Mouse (Mus musculus) liver, embryonic 12.5 days (tissue): Measurements from ENCODE around the gene Fcgbp. TPM values are rescaled to one million over a fixed set of nuclear protein-coding genes. Genes with fewer than 3 reads are reported as not detected.

Experiments used
- ATAC-seq: fragments of 200-750 bp; cut with Nextera tagmentation; 2 replicates; pipeline ENCODE4 v1.8.0; 2017; ENCODE audit warnings: moderate number of reproducible peaks, mild to moderate bottlenecking, moderate library complexity
- H3K27ac ChIP-seq: fragments of 300-500 bp; sonication (generic); 2 replicates; pipeline ENCODE4 v1.5.1; 2016; ENCODE audit warnings: mild to moderate bottlenecking
- H3K27me3 ChIP-seq: fragments of 300-500 bp; sonication (generic); replicated peaks from 2 replicates; pipeline ENCODE4 v1.6.1; 2016; ENCODE audit warnings: mild to moderate bottlenecking, moderate library complexity
- H3K36me3 ChIP-seq: fragments of 300-500 bp; sonication (generic); 2 replicates; pipeline ENCODE4 v1.6.1; 2016; ENCODE audit warnings: mild to moderate bottlenecking, moderate library complexity
- H3K4me1 ChIP-seq: fragments of 300-500 bp; sonication (generic); 2 replicates; pipeline ENCODE4 v1.6.1; 2016
- H3K4me2 ChIP-seq: fragments of 300-500 bp; sonication (generic); 2 replicates; pipeline ENCODE4 v1.6.1; 2016; ENCODE audit warnings: mild to moderate bottlenecking, moderate library complexity
- H3K4me3 ChIP-seq: fragments of 300-500 bp; sonication (generic); 2 replicates; pipeline ENCODE4 v1.5.1; 2016; ENCODE audit warnings: mild to moderate bottlenecking, moderate library complexity
- H3K9ac ChIP-seq: fragments of 300-500 bp; sonication (generic); 2 replicates; pipeline ENCODE4 v1.6.1; 2016; ENCODE audit warnings: mild to moderate bottlenecking, moderate library complexity
- H3K9me3 ChIP-seq: fragments of 300-500 bp; sonication (generic); replicated peaks from 2 replicates; pipeline ENCODE4 v1.6.1; 2016; ENCODE audit warnings: mild to moderate bottlenecking, moderate library complexity
- WGBS: fragments of 180-500 bp; shearing (Covaris S2); methylation state at CpG from one replicate; pipeline ENCODE4 v1.1.7; 2016; ENCODE audit not compliant: insufficient replicate concordance; 5-methylcytosine and 5-hydroxymethylcytosine counted together
- polyA plus RNA-seq: library from polyadenylated mRNA; unstranded; fragments of >200 nt; fragmentation: Nextera tagmentation; extraction: Ambion mirVana; gene quantifications from 2 replicates; pipeline ENCODE4 v1.2.1, GENCODE M21; 2016

Gene Fcgbp
- polyA plus RNA-seq = 0.06 and 0.35 TPM in 2 replicates

DNA sequence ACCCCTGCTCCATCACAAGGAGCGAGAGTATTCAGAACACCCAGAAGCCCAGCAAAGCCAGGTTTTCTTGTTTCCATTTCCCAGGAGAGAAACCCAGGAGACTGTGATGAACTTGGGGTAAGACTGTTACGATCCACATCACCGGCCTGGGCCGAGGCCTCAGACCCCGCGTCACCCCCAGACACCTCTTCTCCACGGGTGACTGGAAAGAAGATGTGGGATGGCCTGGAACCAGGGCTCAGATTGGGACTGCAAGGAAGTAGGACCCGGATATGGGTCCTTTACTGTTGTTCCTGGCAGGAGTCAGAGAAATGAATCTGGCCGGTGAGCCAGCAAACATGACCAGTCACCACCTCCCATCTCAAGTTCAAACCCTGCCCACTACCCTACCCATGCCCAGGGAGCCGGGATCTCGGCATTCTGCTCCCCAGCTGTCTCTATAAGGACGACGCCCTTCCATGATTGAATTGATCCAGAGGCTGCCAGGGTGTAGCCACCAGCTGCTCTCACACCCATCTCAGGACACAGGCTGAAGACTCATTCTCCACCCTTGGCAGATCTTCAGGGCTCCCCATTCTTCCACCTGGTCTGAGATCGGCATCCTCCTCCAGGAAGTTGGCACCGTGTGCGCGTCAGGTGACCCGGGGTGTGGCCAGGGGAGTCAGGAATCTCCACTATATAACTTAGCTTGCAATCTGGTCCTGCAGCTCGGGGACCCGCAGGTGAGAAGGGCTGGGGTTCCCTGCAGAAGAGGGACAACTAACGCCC lies at the start of gene Fcgbp:
Fcgbp (plus strand) TSS at position 706 of the 768 bp plus-strand sequence.
- Histone ChIP-seq H3K4me1 (no peaks in the 10 kb centered on the region), H3K9ac (no peak within 1 kb of the TSS), H3K9me3 (no peaks in the 10 kb centered on the region), H3K4me2 (no peak within 1 kb of the TSS), H3K36me3 (no peaks in the 10 kb centered on the region), H3K4me3 (no peak within 1 kb of the TSS), H3K27ac (no peak within 1 kb of the TSS), H3K27me3 (no peaks in the 10 kb centered on the region; the same call in 1 of the 2 replicates)
- 77% methylated on average over 21 of the region's 21 CpGs for WGBS
- ATAC-seq = no peak

DNA sequence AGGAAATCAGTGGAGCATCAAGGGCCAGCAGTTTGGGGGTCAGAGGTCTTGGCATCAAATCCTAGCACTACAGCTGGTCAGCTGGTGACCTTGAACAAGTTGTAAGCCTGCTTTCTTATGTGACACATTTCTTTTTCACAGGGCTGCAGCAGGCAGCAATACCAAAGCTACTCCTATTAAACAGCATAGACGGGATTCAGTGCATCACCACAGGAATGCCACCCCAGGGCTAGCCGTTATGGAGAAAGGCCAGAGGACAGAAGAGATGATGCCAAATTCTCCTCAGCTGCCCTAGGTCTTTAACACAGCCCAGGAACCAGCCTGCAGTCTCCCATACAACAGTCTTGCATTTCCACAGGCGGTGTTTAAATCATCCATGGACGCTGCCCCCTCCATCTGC lies 26.5 kb upstream of the Fcgbp start:
- Histone ChIP-seq H3K4me1 (peaks cover 15% of the 10 kb centered on the region), H3K36me3 (peaks cover 95% of the 10 kb centered on the region), H3K4me2 (no peak overlapping the region), H3K27ac (no peak overlapping the region), H3K9ac (no peak overlapping the region), H3K27me3 (no peaks in the 10 kb centered on the region), H3K4me3 (no peak overlapping the region), H3K9me3 (no peaks in the 10 kb centered on the region)
- no peak for ATAC-seq
- WGBS = 90% methylated on average over 4 of the region's 4 CpGs

- Histone ChIP-seq H3K27me3 (0 out of 2 replicates have a peak, but pooled peaks cover 3% of the 10 kb centered on the region), H3K9me3 (no peaks in the 10 kb centered on the region), H3K4me1 (peaks cover 21% of the 10 kb centered on the region), H3K4me3 (peak within 1 kb of the TSS; percentile 90), H3K4me2 (peak within 1 kb of the TSS; percentile 84), H3K9ac (peak within 1 kb of the TSS; percentile 88), H3K36me3 (peaks cover 43% of the 10 kb centered on the region), H3K27ac (peak within 1 kb of the TSS; percentile 68; the same call in 1 of the 2 replicates)
- WGBS = under 1% methylated on average over 52 of the region's 52 CpGs
- peak; percentile 96 for ATAC-seq
Measured at GRCm38 (mm10) chr7:28049476-28050409, 21.3 kb upstream of the Fcgbp start, which contains the start of gene Psmc4. Gene Psmc4 (minus strand): TSS chr7:28050101.

- no peaks in the 10 kb centered on the region for H3K9me3 ChIP-seq
- peaks cover 34% of the 10 kb centered on the region for H3K36me3 ChIP-seq
- H3K27ac ChIP-seq = no peak overlapping the region
- H3K9ac ChIP-seq = peak overlapping the region; percentile 39
- H3K27me3 ChIP-seq = peaks cover 9% of the 10 kb centered on the region; the same call in 1 of the 2 replicates
- no peak for ATAC-seq
- peaks cover 21% of the 10 kb centered on the region for H3K4me1 ChIP-seq
- peak overlapping the region; percentile 84 for H3K4me2 ChIP-seq
- WGBS = 52% methylated on average over 17 of the region's 17 CpGs
- H3K4me3 ChIP-seq = peak overlapping the region; percentile 90
Measured at GRCm38 (mm10) chr7:28050584-28050983, 20.5 kb upstream of the Fcgbp start.

GRCm38 (mm10) chr7:28053046-28053930 lies 17.7 kb upstream of the Fcgbp start:
- H3K4me3 ChIP-seq = no peak overlapping the region
- no peak overlapping the region for H3K27ac ChIP-seq
- 73% methylated on average over 6 of the region's 6 CpGs for WGBS
- no peak for ATAC-seq
- H3K9me3 ChIP-seq = no peaks in the 10 kb centered on the region
- no peak overlapping the region for H3K4me2 ChIP-seq
- H3K9ac ChIP-seq = no peak overlapping the region
- H3K36me3 ChIP-seq = peaks cover 7% of the 10 kb centered on the region
- H3K27me3 ChIP-seq = peaks cover 9% of the 10 kb centered on the region; the same call in 1 of the 2 replicates
- peaks cover 18% of the 10 kb centered on the region for H3K4me1 ChIP-seq

GRCm38 (mm10) chr7:28059972-28060371 lies 11.1 kb upstream of the Fcgbp start:
- H3K27me3 ChIP-seq = peaks cover 12% of the 10 kb centered on the region; the same call in 1 of the 2 replicates
- no peak overlapping the region for H3K4me3 ChIP-seq
- ATAC-seq = no peak
- 0 out of 2 replicates have a peak, but pooled peaks cover 5% of the 10 kb centered on the region for H3K9me3 ChIP-seq
- H3K4me2 ChIP-seq = no peak overlapping the region
- no peak overlapping the region for H3K27ac ChIP-seq
- H3K9ac ChIP-seq = no peak overlapping the region
- no peaks in the 10 kb centered on the region for H3K36me3 ChIP-seq
- WGBS = 86% methylated on average over 1 of the region's 1 CpGs
- H3K4me1 ChIP-seq = no peaks in the 10 kb centered on the region

DNA sequence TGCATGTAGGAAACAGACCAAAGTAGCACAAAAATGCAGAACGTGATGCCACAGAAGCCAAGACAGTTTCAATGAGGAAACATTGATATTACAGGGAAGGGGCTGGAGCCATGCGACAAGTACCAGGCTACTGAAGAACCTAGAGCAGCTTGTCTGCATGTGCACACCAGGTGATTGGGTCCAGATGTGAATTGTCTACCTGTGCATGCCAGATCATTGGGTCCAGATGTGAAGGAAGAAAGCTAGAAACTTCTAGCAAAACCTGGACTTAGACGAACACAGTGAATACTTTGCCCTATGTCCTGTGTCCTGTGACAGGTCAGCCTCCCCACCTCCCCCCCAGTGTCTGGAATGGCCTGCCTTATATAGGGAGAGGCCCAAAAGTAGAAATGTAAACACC lies 2.4 kb upstream of the Fcgbp start:
- Histone ChIP-seq H3K9me3 (no peaks in the 10 kb centered on the region), H3K4me2 (no peak overlapping the region), H3K9ac (no peak overlapping the region), H3K36me3 (no peaks in the 10 kb centered on the region), H3K4me1 (no peaks in the 10 kb centered on the region), H3K4me3 (no peak overlapping the region), H3K27me3 (no peaks in the 10 kb centered on the region; the same call in 1 of the 2 replicates), H3K27ac (no peak overlapping the region)
- ATAC-seq = no peak
- 64% methylated on average over 3 of the region's 3 CpGs for WGBS

DNA sequence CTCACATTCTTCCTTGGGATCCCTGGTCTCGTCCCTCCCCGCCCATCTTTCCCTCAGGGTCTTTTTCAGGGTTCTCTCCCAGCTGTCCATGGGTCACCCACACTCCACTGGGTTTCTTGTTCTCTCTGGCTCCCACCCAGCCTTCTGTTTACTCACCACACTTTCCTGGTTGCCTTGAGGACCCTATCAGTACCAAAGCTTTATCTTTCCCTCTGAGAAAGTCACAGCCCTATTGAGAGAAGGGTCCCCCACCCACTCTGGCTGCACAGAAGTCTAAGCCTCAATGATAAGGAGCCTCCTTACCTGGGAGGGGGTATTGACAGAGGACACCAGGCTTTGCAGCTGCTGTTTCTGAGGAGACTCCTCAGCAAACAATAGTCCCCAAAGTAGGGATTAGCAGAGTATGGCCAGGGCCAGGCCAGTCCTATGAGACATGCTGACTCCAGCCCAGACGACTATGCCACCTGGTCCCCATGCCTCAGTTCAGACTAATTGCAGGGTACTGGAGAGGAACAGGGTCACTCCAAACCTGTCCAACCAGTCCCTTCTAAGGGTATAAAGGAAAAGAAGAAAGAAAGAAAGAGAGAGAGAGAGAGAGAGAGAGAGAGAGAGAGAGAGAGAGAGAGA lies 1.4 kb upstream of the Fcgbp start:
- Histone ChIP-seq H3K9ac (no peak overlapping the region), H3K36me3 (no peaks in the 10 kb centered on the region), H3K27ac (no peak overlapping the region), H3K27me3 (no peaks in the 10 kb centered on the region; the same call in 1 of the 2 replicates), H3K4me1 (no peaks in the 10 kb centered on the region), H3K9me3 (no peaks in the 10 kb centered on the region), H3K4me3 (no peak overlapping the region), H3K4me2 (no peak overlapping the region)
- 37% methylated on average over 3 of the region's 3 CpGs for WGBS
- ATAC-seq = no peak

DNA sequence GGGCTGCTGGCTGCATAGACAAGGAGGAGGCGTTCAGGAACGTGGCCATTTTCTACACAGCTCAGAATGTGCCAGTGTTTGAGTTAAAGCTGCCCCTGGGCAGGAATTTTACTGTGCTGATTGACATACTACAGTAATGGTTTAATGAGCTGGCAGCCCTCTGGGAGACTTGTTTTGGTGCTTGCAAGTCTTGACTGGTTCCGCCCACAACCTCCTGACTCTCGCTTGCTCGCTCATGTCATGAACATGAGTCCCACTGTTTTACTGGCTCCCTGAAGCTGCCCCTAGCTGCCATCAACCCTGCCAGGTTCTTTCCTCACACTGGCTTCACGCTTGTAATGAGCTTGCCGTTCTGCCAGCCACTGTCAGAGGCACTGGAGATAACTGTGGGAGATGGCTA lies 13.2 kb downstream of the Fcgbp start:
- WGBS = 59% methylated on average over 7 of the region's 7 CpGs
- Histone ChIP-seq H3K4me1 (no peaks in the 10 kb centered on the region), H3K27ac (no peak overlapping the region), H3K36me3 (no peaks in the 10 kb centered on the region), H3K4me3 (no peak overlapping the region), H3K4me2 (no peak overlapping the region), H3K27me3 (no peaks in the 10 kb centered on the region), H3K9me3 (no peaks in the 10 kb centered on the region), H3K9ac (no peak overlapping the region)
- ATAC-seq = no peak

DNA sequence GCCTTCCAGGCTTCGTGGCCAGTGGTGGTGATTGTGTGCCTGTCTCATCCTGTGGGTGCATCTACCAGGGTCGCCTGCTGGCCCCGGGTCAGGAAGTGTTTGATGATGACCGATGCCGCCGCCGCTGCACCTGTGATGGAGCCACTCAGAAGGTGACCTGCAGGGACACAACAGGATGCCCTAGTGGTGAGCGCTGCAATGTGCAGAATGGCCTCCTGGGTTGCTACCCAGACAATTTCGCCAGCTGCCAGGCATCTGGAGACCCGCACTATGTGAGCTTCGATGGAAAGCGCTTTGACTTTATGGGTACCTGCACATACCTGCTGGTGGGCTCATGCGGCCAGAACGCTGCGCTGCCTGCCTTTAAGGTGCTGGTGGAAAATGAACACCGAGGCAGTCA lies 15.2 kb downstream of the Fcgbp start:
- Histone ChIP-seq H3K4me3 (no peak overlapping the region), H3K27me3 (no peaks in the 10 kb centered on the region), H3K27ac (no peak overlapping the region), H3K4me2 (no peak overlapping the region), H3K36me3 (no peaks in the 10 kb centered on the region), H3K4me1 (no peaks in the 10 kb centered on the region), H3K9ac (no peak overlapping the region), H3K9me3 (no peaks in the 10 kb centered on the region)
- ATAC-seq = no peak
- 63% methylated on average over 16 of the region's 16 CpGs for WGBS

GRCm38 (mm10) chr7:28093541-28093940 lies 22.5 kb downstream of the Fcgbp start:
- Histone ChIP-seq H3K9ac (no peak overlapping the region), H3K4me2 (no peak overlapping the region), H3K9me3 (0 out of 2 replicates have a peak, but pooled peaks cover 1% of the 10 kb centered on the region), H3K27ac (no peak overlapping the region), H3K4me3 (no peak overlapping the region), H3K36me3 (no peaks in the 10 kb centered on the region), H3K27me3 (no peaks in the 10 kb centered on the region; the same call in 1 of the 2 replicates), H3K4me1 (no peaks in the 10 kb centered on the region)
- 34% methylated on average over 11 of the region's 11 CpGs for WGBS
- no peak for ATAC-seq
